Mouse (Mus musculus) heart, postnatal 0 days (tissue): Measurements from ENCODE around the gene Pcdh10. TPM values are rescaled to one million over a fixed set of nuclear protein-coding genes. Genes with fewer than 3 reads are reported as not detected.

ENCODE experiments used
- ATAC-seq: fragments of 200-750 bp; cut with Nextera tagmentation; 2 replicates; pipeline ENCODE4 v1.8.0; 2017; ENCODE audit warnings: low read depth, moderate number of reproducible peaks, moderate library complexity; ENCODE audit not compliant: insufficient read depth
- DNase-seq: peaks from one replicate; pipeline ENCODE4 v3.0.0-alpha.2; 2016; ENCODE audit warnings: low spot score
- H3K27ac ChIP-seq: fragments of 300-500 bp; sonication (generic); 2 replicates; pipeline ENCODE4 v1.5.1; 2014; ENCODE audit warnings: low read depth, mild to moderate bottlenecking
- H3K27me3 ChIP-seq: fragments of 300-500 bp; sonication (generic); 2 replicates; pipeline ENCODE4 v1.6.1; 2014; ENCODE audit warnings: low read length, mixed read lengths; ENCODE audit not compliant: control insufficient read depth, insufficient read depth
- H3K36me3 ChIP-seq: fragments of 300-500 bp; sonication (generic); replicated peaks from 2 replicates; pipeline ENCODE4 v1.6.1; 2014; ENCODE audit warnings: low read length, mixed read lengths; ENCODE audit not compliant: control insufficient read depth, insufficient read depth
- H3K4me1 ChIP-seq: fragments of 300-500 bp; sonication (generic); 2 replicates; pipeline ENCODE4 v1.6.1; 2014; ENCODE audit warnings: antibody characterized with exemption; ENCODE audit not compliant: control insufficient read depth, insufficient read depth
- H3K4me2 ChIP-seq: fragments of 300-500 bp; sonication (generic); 2 replicates; pipeline ENCODE4 v1.6.1; 2014; ENCODE audit warnings: low read depth, mild to moderate bottlenecking, low read length, moderate library complexity
- H3K4me3 ChIP-seq: fragments of 300-500 bp; sonication (generic); 2 replicates; pipeline ENCODE4 v1.5.1; 2014; ENCODE audit warnings: low read depth, low read length
- H3K9ac ChIP-seq: fragments of 300-500 bp; sonication (generic); replicated peaks from 2 replicates; pipeline ENCODE4 v1.6.1; 2014; ENCODE audit warnings: low read depth, low read length, mixed read lengths
- H3K9me3 ChIP-seq: fragments of 300-500 bp; sonication (generic); replicated peaks from 2 replicates; pipeline ENCODE4 v1.6.1; 2016; ENCODE audit warnings: low read length; ENCODE audit not compliant: control insufficient read depth
- CTCF ChIP-seq: IDR thresholded peaks from 2 replicates; pipeline ENCODE4 v1.5.1; 2016; ENCODE audit warnings: antibody characterized with exemption, control low read depth, low read depth
- EP300 ChIP-seq: IDR thresholded peaks from 2 replicates; pipeline ENCODE4 v1.6.1; 2016; ENCODE audit warnings: antibody characterized with exemption, low read depth
- WGBS: fragments of 180-500 bp; shearing (Covaris S2); extraction: QIAGEN DNeasy Blood & Tissue Kit; methylation state at CpG from one replicate; pipeline ENCODE4 v1.1.7; 2014; 5-methylcytosine and 5-hydroxymethylcytosine counted together
- polyA plus RNA-seq: library from polyadenylated mRNA; unstranded; fragments of >200 nt; fragmentation: Nextera tagmentation; extraction: Ambion mirVana; gene quantifications from 2 replicates; pipeline ENCODE4 v1.2.1, GENCODE M21; 2015
- total RNA-seq: library from RNA; depleted of rRNA; stranded (reverse); fragments of >200 nt; gene quantifications from 2 replicates; pipeline ENCODE4 v1.2.3, GENCODE M21; 2014; ENCODE audit warnings: low replicate concordance

Pcdh10 gene
- total and polyA plus RNA-seq, 2 experiments from 2014 or later: 3.8 TPM; not detected in 1

- no peak for TF ChIP-seq EP300
- TF ChIP-seq CTCF: no peak
- Histone ChIP-seq H3K9me3 (no peaks in the 10 kb centered on the region), H3K9ac (no peak overlapping the region), H3K4me1 (peaks cover 8% of the 10 kb centered on the region), H3K27ac (no peak overlapping the region), H3K36me3 (no peaks in the 10 kb centered on the region), H3K27me3 (peaks cover 49% of the 10 kb centered on the region), H3K4me3 (no peak overlapping the region), H3K4me2 (no peak overlapping the region)
- WGBS: 64% methylated on average over 2 of the region's 2 CpGs
- ATAC-seq: no peak
- DNase-seq: no peak
Observed at GRCm38 (mm10) chr3:45383831-45384230, 5.6 kb downstream of the Pcdh10 start.

DNA sequence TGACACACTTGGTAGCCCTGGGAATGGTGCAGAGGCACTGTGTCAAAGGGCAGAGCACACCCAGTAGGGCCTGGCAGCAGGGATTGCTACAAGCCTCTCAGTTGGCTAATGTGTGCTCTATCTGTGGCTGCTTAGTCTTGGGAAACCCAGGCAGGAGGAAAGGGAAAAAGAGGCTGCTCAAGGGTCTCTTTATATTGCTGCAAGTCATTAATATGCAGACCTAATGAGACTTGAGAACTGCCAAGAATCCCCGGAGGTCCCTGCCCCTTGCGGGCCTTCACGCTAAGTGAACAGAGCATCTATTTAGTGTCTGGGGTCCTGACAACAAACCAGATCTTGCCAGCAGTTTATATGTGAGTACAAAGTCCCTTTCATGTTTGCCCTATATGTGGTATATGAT, 6.8 kb downstream of the Pcdh10 start:
- no peak for DNase-seq
- Histone ChIP-seq H3K4me2 (no peak overlapping the region), H3K9me3 (no peaks in the 10 kb centered on the region), H3K4me3 (no peak overlapping the region), H3K4me1 (peaks cover 8% of the 10 kb centered on the region), H3K27ac (no peak overlapping the region), H3K27me3 (peaks cover 37% of the 10 kb centered on the region), H3K9ac (no peak overlapping the region), H3K36me3 (no peaks in the 10 kb centered on the region)
- no peak for ATAC-seq
- TF ChIP-seq CTCF: no peak
- 71% methylated on average over 3 of the region's 3 CpGs for WGBS

GRCm38 (mm10) chr3:45385451-45385850, 7.3 kb downstream of the Pcdh10 start:
- no peak for ATAC-seq
- TF ChIP-seq EP300 (no peak), CTCF (no peak)
- Histone ChIP-seq H3K9me3 (no peaks in the 10 kb centered on the region), H3K4me2 (no peak overlapping the region), H3K9ac (no peak overlapping the region), H3K36me3 (no peaks in the 10 kb centered on the region), H3K27me3 (peaks cover 33% of the 10 kb centered on the region), H3K4me1 (peaks cover 8% of the 10 kb centered on the region), H3K4me3 (no peak overlapping the region), H3K27ac (no peak overlapping the region)
- no peak for DNase-seq
- WGBS: 59% methylated on average over 2 of the region's 2 CpGs

- H3K4me2 ChIP-seq: no peak overlapping the region
- TF ChIP-seq CTCF: no peak
- TF ChIP-seq EP300: no peak
- H3K27me3 ChIP-seq: peaks cover 22% of the 10 kb centered on the region
- WGBS: 58% methylated on average over 2 of the region's 2 CpGs
- no peak overlapping the region for H3K27ac ChIP-seq
- no peaks in the 10 kb centered on the region for H3K36me3 ChIP-seq
- no peak overlapping the region for H3K9ac ChIP-seq
- H3K4me3 ChIP-seq: no peak overlapping the region
- ATAC-seq (no peak), DNase-seq (no peak)
- no peaks in the 10 kb centered on the region for H3K9me3 ChIP-seq
- no peaks in the 10 kb centered on the region for H3K4me1 ChIP-seq
Observed at GRCm38 (mm10) chr3:45386512-45386911, 8.3 kb downstream of the Pcdh10 start.

DNA sequence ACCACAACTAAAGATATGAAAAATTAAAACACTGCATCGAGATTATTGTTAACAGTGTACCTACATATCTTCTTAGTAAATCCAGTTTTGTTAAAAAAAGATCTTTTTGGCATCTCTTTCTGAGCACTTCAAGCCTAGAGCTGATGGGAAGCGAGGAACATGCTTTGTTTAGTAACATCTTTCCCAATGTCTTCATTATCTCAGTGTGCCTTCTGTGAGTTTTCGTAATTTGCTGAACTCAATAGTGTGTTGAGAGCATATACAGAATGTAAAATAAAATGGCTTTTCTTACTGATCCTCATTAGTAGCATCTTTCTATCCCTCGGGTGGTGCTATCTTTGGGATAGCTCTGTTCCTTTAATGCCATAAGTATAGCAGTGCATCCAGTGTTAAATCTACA, 18.9 kb downstream of the Pcdh10 start:
- Histone ChIP-seq H3K4me1 (no peaks in the 10 kb centered on the region), H3K4me3 (no peak overlapping the region), H3K9ac (no peak overlapping the region), H3K27me3 (no peaks in the 10 kb centered on the region), H3K27ac (no peak overlapping the region), H3K36me3 (no peaks in the 10 kb centered on the region), H3K4me2 (no peak overlapping the region), H3K9me3 (no peaks in the 10 kb centered on the region)
- DNase-seq (no peak), ATAC-seq (no peak)
- no peak for TF ChIP-seq CTCF
- TF ChIP-seq EP300: no peak
- 66% methylated on average over 4 of the region's 4 CpGs for WGBS

DNA sequence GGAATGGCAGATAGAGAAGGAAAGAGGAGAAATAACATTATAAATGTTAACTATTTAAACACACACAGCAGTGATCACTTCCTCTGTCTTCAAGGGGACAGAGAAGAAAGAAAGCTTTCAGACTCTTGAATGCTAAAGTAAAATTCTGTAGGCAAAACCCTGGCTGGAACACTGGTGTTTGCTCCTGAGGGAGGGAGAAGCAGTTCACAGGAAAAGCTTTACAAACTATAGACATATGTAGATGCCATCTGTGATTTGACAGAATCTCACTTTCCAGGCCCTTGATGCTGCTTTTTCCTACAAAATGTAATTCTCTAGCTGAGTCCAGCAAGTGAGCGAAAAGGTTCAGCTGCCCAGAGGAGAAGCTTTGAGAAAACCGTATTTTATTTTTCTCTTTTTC, 25.0 kb downstream of the Pcdh10 start:
- H3K4me1 ChIP-seq: no peaks in the 10 kb centered on the region
- no peak overlapping the region for H3K9ac ChIP-seq
- whole genome bisulfite sequencing: 86% methylated on average over 2 of the region's 2 CpGs
- no peaks in the 10 kb centered on the region for H3K36me3 ChIP-seq
- H3K4me3 ChIP-seq: no peak overlapping the region
- no peak overlapping the region for H3K4me2 ChIP-seq
- ATAC-seq (no peak), DNase-seq (no peak)
- no peaks in the 10 kb centered on the region for H3K27me3 ChIP-seq
- no peak overlapping the region for H3K27ac ChIP-seq
- TF ChIP-seq EP300 (no peak), CTCF (no peak)
- H3K9me3 ChIP-seq: no peaks in the 10 kb centered on the region
